Mouse (Mus musculus) forebrain, embryonic 16.5 days (tissue): Measurements from ENCODE around the gene Gab1. TPM values are rescaled to one million over a fixed set of nuclear protein-coding genes. Genes with fewer than 3 reads are reported as not detected.

ENCODE experiments used
- ATAC-seq: fragments of 200-750 bp; cut with Nextera tagmentation; 2 replicates; pipeline ENCODE4 v1.8.0; 2017; ENCODE audit warnings: mild to moderate bottlenecking, moderate library complexity
- H3K27ac ChIP-seq: fragments of 300-500 bp; sonication (generic); 2 replicates; pipeline ENCODE4 v1.5.1; 2014; ENCODE audit warnings: low read length, control low read depth
- H3K27me3 ChIP-seq: fragments of 300-500 bp; sonication (generic); replicated peaks from 2 replicates; pipeline ENCODE4 v1.6.1; 2014; ENCODE audit warnings: low read length; ENCODE audit not compliant: control insufficient read depth, insufficient read depth
- H3K36me3 ChIP-seq: fragments of 300-500 bp; sonication (generic); 2 replicates; pipeline ENCODE4 v1.6.1; 2014; ENCODE audit not compliant: control insufficient read depth, insufficient read depth
- H3K4me1 ChIP-seq: fragments of 300-500 bp; sonication (generic); replicated peaks from 2 replicates; pipeline ENCODE4 v1.6.1; 2014; ENCODE audit warnings: low read length; ENCODE audit not compliant: control insufficient read depth, insufficient read depth
- H3K4me2 ChIP-seq: fragments of 300-500 bp; sonication (generic); 2 replicates; pipeline ENCODE4 v1.6.1; 2014; ENCODE audit warnings: mild to moderate bottlenecking, low read length, control low read depth
- H3K4me3 ChIP-seq: fragments of 300-500 bp; sonication (generic); replicated peaks from 2 replicates; pipeline ENCODE4 v1.5.1; 2014; ENCODE audit warnings: mild to moderate bottlenecking, low read length, control low read depth
- H3K9ac ChIP-seq: fragments of 300-500 bp; sonication (generic); replicated peaks from 2 replicates; pipeline ENCODE4 v1.6.1; 2014; ENCODE audit warnings: low read depth, low read length, control low read depth
- H3K9me3 ChIP-seq: fragments of 300-500 bp; sonication (generic); 2 replicates; pipeline ENCODE4 v1.6.1; 2016; ENCODE audit warnings: low read length; ENCODE audit not compliant: control insufficient read depth
- WGBS: fragments of 180-500 bp; shearing (Covaris S2); extraction: QIAGEN DNeasy Blood & Tissue Kit; methylation state at CpG from one replicate; pipeline ENCODE4 v1.1.7; 2014; 5-methylcytosine and 5-hydroxymethylcytosine counted together
- polyA plus RNA-seq: library from polyadenylated mRNA; unstranded; fragments of >200 nt; fragmentation: Nextera tagmentation; extraction: Ambion mirVana; gene quantifications from 2 replicates; pipeline ENCODE4 v1.2.1, GENCODE M21; 2015

Gab1 gene
- polyA plus RNA-seq, 1 experiment from 2014 or later, result 10.6 TPM

DNA sequence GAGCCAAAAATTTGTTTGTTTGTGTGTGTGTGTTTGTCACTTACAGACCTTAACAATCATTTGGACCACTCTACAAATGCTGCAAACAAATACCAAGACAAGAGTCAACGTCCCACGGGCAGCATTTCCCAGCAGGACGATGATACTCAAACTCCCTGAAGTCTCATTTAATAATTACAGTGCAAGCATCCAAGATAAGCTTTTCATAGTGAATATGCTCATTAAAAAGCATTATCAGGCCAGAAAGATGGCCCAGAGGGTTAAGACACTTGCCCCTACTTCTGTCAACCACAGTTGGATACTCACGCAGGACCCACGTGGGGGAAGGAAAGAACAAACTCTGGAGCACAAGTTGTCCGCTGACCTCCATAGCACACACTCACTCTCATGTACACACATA lies 4.8 kb downstream of the Gab1 start:
- H3K27ac ChIP-seq, result no peak overlapping the region
- H3K4me1 ChIP-seq, result peaks cover 27% of the 10 kb centered on the region
- H3K9me3 ChIP-seq, result no peaks in the 10 kb centered on the region
- H3K36me3 ChIP-seq, result no peaks in the 10 kb centered on the region
- WGBS, result 89% methylated on average over 6 of the region's 6 CpGs
- H3K4me3 ChIP-seq, result no peak overlapping the region
- no peak for ATAC-seq
- no peak overlapping the region for H3K9ac ChIP-seq
- H3K4me2 ChIP-seq, result no peak overlapping the region
- no peaks in the 10 kb centered on the region for H3K27me3 ChIP-seq

DNA sequence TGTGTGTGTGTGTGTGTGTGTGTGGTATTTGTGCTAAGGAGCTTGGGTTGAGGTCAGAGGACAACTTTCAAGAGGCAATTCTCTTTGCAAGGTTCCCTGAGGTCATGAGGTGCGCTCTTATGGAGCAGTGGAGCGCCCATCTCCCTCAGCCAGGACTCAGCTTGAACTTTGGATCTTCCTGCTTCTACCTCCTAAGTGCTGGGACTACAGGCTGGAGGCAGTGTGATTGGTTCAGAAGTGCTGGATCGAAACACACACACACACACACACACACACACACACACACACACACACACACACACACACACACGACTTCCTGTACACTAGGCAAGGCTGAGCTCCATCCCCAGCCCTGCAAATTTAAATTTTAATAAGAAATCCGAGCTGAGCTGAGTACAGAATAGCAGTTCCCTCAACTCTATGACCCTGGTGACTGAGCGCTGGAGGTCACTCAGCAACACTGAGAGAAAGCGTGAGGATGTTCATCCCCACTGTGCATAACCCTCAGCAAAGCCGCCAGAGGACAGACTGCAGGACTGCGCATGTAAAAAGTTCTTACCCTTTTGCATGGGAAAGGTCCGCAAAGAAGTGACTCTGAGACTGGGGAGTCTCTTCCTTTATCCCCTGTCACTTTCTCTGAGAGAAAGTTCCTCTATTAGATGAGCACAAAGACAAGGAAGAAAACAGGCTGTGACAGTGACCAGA lies 6.4 kb downstream of the Gab1 start:
- Histone ChIP-seq H3K9ac (no peak overlapping the region), H3K27me3 (no peaks in the 10 kb centered on the region), H3K4me2 (no peak overlapping the region), H3K4me1 (peaks cover 43% of the 10 kb centered on the region), H3K36me3 (no peaks in the 10 kb centered on the region), H3K4me3 (no peak overlapping the region), H3K27ac (no peak overlapping the region), H3K9me3 (no peaks in the 10 kb centered on the region)
- no peak for ATAC-seq
- WGBS, result 77% methylated on average over 9 of the region's 10 CpGs

DNA sequence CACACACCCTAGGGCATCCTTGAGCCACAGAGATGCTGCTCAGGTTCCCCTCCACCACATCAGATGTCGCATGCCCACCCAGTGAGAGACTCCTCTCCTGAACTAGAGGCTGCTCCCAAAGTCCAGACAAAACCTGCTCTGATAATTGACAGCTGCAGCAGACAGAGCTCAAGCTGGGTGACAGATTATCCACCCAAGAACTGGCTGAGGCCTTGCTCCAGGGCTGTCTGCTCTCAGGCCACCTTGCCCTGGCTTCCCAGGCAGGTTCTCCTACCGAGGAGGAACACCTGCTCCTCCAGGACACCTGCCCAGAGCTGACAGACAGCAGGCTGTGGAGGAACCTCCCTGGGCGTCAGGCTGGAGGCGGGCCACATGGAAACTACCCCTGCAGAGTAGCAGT lies 7.6 kb downstream of the Gab1 start:
- Histone ChIP-seq H3K4me1 (peaks cover 38% of the 10 kb centered on the region), H3K9me3 (no peaks in the 10 kb centered on the region), H3K36me3 (no peaks in the 10 kb centered on the region), H3K9ac (no peak overlapping the region), H3K4me3 (no peak overlapping the region), H3K4me2 (no peak overlapping the region), H3K27me3 (no peaks in the 10 kb centered on the region), H3K27ac (no peak overlapping the region)
- 22% methylated on average over 4 of the region's 4 CpGs for WGBS
- no peak for ATAC-seq

DNA sequence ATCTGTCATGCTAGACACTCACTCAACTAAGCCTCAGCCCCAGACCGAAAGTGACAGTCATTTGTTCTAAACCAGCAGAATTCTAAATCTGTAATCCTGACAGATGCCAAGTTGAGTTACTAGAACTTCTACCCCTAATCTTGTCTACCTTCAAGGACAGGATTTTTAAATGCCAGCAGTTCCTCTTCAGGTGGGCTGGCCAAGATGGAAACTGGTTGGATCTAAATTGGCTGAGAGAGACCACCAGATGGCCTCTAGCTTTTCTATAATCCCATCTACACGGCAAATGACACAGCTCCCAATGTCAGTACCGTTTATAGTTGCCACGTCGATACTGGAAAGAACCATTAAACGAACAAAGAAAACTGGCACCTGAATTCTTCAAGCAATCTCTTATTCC lies 8.9 kb downstream of the Gab1 start:
- Histone ChIP-seq H3K36me3 (no peaks in the 10 kb centered on the region), H3K4me1 (peaks cover 32% of the 10 kb centered on the region), H3K4me2 (no peak overlapping the region), H3K27ac (no peak overlapping the region), H3K9me3 (no peaks in the 10 kb centered on the region), H3K9ac (no peak overlapping the region), H3K27me3 (no peaks in the 10 kb centered on the region), H3K4me3 (no peak overlapping the region)
- no peak for ATAC-seq
- WGBS, result 67% methylated on average over 6 of the region's 6 CpGs

DNA sequence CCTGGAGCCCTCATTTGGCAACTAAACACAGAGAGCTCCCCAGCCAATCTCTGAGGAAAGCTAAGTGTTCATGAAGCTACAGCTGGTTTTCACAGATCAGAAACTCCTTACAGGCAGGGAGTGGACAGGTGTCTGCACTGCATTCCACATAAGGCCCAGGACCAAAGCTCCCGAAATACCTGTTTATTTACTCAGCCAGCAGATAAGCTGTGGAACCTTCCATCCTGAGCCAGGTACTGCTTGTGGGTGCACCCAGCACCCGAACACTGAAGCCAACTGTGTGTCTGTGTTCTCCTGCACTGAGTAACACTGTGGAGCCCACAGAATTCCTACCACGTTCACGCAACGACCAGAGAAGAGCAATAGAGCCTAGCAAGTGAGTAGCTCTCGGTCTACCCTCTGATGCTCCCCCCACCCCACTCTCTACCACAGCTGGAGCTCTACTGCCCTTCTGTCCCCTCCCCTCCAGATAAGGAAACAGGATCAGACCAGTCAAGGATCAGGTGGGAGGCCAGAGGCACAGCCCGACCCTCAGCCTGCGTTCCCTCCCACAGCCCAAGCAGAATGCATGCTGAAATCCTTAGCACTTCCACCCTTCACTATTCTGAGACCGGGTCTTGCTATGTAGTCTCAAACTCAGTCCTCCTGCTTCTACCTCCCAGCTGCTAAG lies 9.6 kb downstream of the Gab1 start:
- H3K36me3 ChIP-seq, result no peaks in the 10 kb centered on the region
- no peaks in the 10 kb centered on the region for H3K9me3 ChIP-seq
- H3K4me1 ChIP-seq, result peaks cover 32% of the 10 kb centered on the region
- H3K4me2 ChIP-seq, result no peak overlapping the region
- ATAC-seq, result peak; percentile 34; the same call in 1 of the 2 replicates
- H3K9ac ChIP-seq, result 0 out of 2 replicates have a peak overlapping the region, but pooled peaks have one; percentile 4
- 72% methylated on average over 9 of the region's 9 CpGs for WGBS
- peak overlapping the region; percentile 65 for H3K27ac ChIP-seq
- no peaks in the 10 kb centered on the region for H3K27me3 ChIP-seq
- no peak overlapping the region for H3K4me3 ChIP-seq

DNA sequence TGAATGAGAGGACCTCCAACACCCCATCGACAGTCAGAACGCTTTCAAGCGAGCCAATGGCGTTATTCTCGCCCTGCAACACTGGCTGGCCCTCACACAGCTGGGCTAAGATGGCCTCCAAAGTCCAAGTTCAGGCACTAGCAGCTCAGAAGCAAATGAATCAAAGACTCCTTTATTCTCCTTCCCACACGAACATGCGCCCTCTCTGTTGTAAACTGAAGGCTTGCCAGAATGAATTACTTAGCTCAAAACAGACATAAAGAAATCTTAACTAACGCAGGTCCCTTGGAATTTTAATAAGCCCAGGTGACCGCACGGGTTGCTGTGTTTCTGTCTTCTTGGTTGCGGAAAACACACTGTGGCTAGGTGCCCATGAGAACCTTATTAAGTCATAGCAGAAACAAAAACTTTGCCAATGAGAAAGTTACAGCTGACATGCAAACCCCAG lies 10.4 kb downstream of the Gab1 start:
- 13% methylated on average over 11 of the region's 11 CpGs for WGBS
- Histone ChIP-seq H3K9me3 (no peaks in the 10 kb centered on the region), H3K27ac (peak overlapping the region; percentile 65), H3K4me1 (peaks cover 36% of the 10 kb centered on the region), H3K4me2 (no peak overlapping the region), H3K9ac (0 out of 2 replicates have a peak overlapping the region, but pooled peaks have one; percentile 4), H3K4me3 (no peak overlapping the region), H3K27me3 (no peaks in the 10 kb centered on the region), H3K36me3 (no peaks in the 10 kb centered on the region)
- ATAC-seq, result peak; percentile 65

DNA sequence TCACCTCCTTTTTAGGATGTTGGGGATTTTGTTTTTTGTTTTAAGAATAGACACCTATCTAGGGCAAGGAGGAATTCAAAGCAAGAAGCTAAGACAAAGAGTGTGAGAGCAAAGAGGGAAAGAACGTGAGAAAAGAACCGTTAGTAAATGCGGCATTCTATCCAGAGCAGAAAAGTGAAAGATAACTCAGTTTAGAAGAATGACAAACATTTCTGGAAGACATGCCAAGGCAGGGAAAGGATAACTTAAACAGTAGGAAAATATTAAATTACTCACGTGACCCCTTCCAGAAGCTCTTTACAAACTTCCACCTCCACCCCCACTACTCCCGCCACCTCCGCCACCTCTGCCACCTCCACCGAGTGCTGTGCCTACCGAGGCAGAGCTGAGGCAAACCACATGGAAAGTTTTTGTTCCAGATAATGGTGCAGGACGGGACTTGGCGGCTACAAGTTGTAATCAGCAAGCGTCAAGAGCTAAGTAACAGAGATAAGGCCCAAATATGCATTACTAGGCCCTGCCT lies 11.5 kb downstream of the Gab1 start:
- Histone ChIP-seq H3K4me2 (no peak overlapping the region), H3K4me3 (no peak overlapping the region), H3K4me1 (peaks cover 36% of the 10 kb centered on the region), H3K27ac (peak overlapping the region; percentile 53; the same call in 1 of the 2 replicates), H3K9ac (no peak overlapping the region), H3K36me3 (no peaks in the 10 kb centered on the region), H3K9me3 (no peaks in the 10 kb centered on the region), H3K27me3 (no peaks in the 10 kb centered on the region)
- WGBS, result 62% methylated on average over 11 of the region's 11 CpGs
- ATAC-seq, result no peak

DNA sequence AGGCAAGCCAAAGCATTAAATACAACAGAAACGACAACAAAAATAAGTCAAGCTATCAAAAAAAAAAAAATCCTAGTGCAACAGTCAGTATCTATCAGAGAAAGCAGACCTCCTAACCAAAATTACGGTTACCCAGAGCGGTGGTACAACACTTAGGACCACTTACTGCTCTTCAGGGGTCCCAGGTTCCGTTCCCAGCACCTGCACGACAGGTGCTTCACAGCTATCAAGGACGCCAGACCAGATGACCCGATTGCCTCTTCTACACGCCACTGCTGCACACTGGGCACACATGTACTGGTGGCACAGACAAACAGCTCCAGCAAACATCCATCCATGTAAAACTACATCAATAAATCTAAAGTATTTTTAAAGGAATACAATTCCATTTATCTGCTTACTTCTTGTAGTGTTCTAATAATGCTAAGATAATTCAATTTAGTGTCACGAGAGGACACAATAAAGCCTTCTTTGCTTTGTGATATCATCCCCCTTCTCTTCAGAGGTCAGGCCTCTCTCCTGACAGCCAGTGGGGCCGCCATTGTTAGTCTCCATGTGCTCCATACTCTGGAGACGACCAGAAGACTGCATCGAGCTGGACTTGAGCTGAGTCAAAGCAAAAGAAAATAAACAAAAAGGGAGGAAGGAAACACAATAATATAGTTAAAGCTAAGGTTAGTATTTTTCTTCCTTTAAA lies 12.2 kb downstream of the Gab1 start:
- Histone ChIP-seq H3K9me3 (no peaks in the 10 kb centered on the region), H3K4me3 (no peak overlapping the region), H3K9ac (no peak overlapping the region), H3K36me3 (no peaks in the 10 kb centered on the region), H3K27me3 (no peaks in the 10 kb centered on the region), H3K4me2 (no peak overlapping the region), H3K27ac (no peak overlapping the region), H3K4me1 (peaks cover 36% of the 10 kb centered on the region)
- WGBS, result 84% methylated on average over 12 of the region's 12 CpGs
- no peak for ATAC-seq

DNA sequence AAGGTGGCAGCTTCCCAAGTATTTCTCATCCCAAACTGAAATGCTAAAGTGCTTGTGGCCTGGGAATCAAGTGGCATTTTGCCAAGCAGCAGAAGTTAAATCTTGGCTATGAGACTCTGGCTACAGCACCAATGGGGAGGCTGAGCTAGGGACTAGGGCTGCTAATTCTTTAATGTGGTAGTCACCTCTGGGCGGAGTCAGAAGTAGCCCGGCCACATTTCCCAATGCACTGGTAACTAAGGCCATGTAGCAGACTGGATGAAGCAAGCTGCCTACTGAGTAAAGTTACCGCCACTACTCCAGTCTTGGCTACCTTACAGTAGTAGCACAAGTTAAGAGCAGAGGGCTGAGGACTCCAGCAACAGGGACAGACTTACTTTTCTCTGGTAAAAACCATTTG lies 12.7 kb downstream of the Gab1 start:
- Histone ChIP-seq H3K9ac (no peak overlapping the region), H3K4me1 (peaks cover 34% of the 10 kb centered on the region), H3K27ac (no peak overlapping the region), H3K9me3 (no peaks in the 10 kb centered on the region), H3K36me3 (no peaks in the 10 kb centered on the region), H3K4me2 (no peak overlapping the region), H3K27me3 (no peaks in the 10 kb centered on the region), H3K4me3 (no peak overlapping the region)
- ATAC-seq, result no peak
- 82% methylated on average over 3 of the region's 3 CpGs for WGBS
